Mouse (Mus musculus) stomach, postnatal 0 days (tissue): ENCODE data around the gene Mrps2.

Experiments
- CTCF ChIP-seq: IDR thresholded peaks from 2 replicates; pipeline ENCODE4 v1.5.1; 2016; ENCODE audit warnings: antibody characterized with exemption, low read depth, mild to moderate bottlenecking, moderate library complexity
- EP300 ChIP-seq: optimal IDR thresholded peaks from 2 replicates; pipeline ENCODE3; 2016; ENCODE audit warnings: antibody characterized with exemption

DNA sequence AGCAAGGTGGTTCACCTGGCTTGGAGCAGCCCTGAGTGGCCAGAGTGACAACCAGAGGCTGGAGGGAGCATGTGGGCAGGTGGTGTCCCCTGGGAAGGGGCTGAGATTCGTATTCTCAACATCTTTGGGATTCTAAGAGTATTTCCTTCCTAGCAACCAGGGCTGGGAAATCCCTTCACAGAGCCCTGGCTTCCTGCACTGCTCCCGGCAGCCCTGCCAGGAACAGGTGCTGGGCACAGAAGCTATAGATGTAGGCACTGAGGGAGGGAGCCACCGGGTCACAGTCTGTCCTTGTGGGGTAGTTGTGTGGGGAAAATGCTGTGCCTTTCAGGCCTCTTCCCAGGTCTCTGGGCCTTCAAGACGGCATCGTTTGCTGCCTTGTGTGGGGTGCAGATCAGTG lies 52.7 kb downstream of the Mrps2 start:
- TF ChIP-seq CTCF (no peak), EP300 (no peak)
